Mouse (Mus musculus) urinary bladder, postnatal 14 days (tissue): Measurements from ENCODE around the gene Fignl2.

ENCODE experiments used
- DNase-seq: peaks from one replicate; pipeline ENCODE4 v3.0.0; 2021; ENCODE audit warnings: low spot score

Gene Fignl2

GRCm38 (mm10) chr15:101008386-101009010 lies 69.9 kb downstream of the Fignl2 start:
- no peak for DNase-seq

GRCm38 (mm10) chr15:101007236-101007635 lies 71.1 kb downstream of the Fignl2 start:
- DNase-seq, result no peak

- peak; percentile 62 for DNase-seq
Measured at GRCm38 (mm10) chr15:101006251-101007040, 71.9 kb downstream of the Fignl2 start.

- no peak for DNase-seq
Measured at GRCm38 (mm10) chr15:101005717-101006116, 72.7 kb downstream of the Fignl2 start.

GRCm38 (mm10) chr15:101004538-101004937 lies 73.8 kb downstream of the Fignl2 start:
- no peak for DNase-seq

GRCm38 (mm10) chr15:101002466-101002865 lies 75.9 kb downstream of the Fignl2 start:
- no peak for DNase-seq

- no peak for DNase-seq
Measured at GRCm38 (mm10) chr15:101001685-101002084, 76.7 kb downstream of the Fignl2 start.
